Mouse (Mus musculus) adipose tissue, adult 10 weeks (tissue): ENCODE results near the gene Nsmf. TPM values are rescaled to one million over a fixed set of nuclear protein-coding genes. Genes with fewer than 3 reads are reported as not detected.

ENCODE experiments used
- polyA plus RNA-seq: library from polyadenylated mRNA; stranded (reverse); fragments of 350-450 nt; fragmentation: Illumina TruSeq; extraction: RNeasy Lipid Tissue Mini Kit (QIAGEN cat#74804); gene quantifications from one replicate; pipeline ENCODE4 v1.2.3, GENCODE M21; 2014; ENCODE audit warnings: low read depth, low replicate concordance

The Nsmf gene
- polyA plus RNA-seq, result 187 TPM

GRCm38 (mm10) chr2:25054221-25055067 is at the start of gene Nsmf:
TSS of gene Nsmf (plus strand) at chr2:25054355.

GRCm38 (mm10) chr2:25080076-25080475 is 25.9 kb downstream of the Nsmf start, which contains the start of gene Entpd8:
TSS of gene Entpd8 (plus strand) at chr2:25080304.

GRCm38 (mm10) chr2:25095109-25095850 is 41.1 kb downstream of the Nsmf start, which contains the start of gene Noxa1:
TSS of gene Noxa1 (minus strand) at chr2:25095149.

Other genes starting within 250 kb of the Nsmf start
- gene Ehmt1, start 134.7 kb upstream of the Nsmf start, polyA plus RNA-seq, result 37.2 TPM
- gene Arrdc1, start 119.1 kb upstream of the Nsmf start, polyA plus RNA-seq, result 60.6 TPM
- 16.2 TPM for gene Zmynd19, start 104.6 kb upstream of the Nsmf start, polyA plus RNA-seq
- gene Dph7, start 92.0 kb upstream of the Nsmf start, polyA plus RNA-seq, result 14.1 TPM
- 91.4 TPM for gene Mrpl41, start 79.3 kb upstream of the Nsmf start, polyA plus RNA-seq
- gene Pnpla7, start 78.3 kb upstream of the Nsmf start, polyA plus RNA-seq, result 24.9 TPM
- 3.4 TPM for gene Entpd8, start 25.9 kb downstream of the Nsmf start, polyA plus RNA-seq
- 0.26 TPM for gene Noxa1, start 40.8 kb downstream of the Nsmf start, polyA plus RNA-seq
- 6.2 TPM for gene Nrarp, start 126.4 kb downstream of the Nsmf start, polyA plus RNA-seq
- gene Tor4a, start 142.5 kb downstream of the Nsmf start, polyA plus RNA-seq, result 24.7 TPM
- 43.3 TPM for gene Nelfb, start 157.1 kb downstream of the Nsmf start, polyA plus RNA-seq
- gene Stpg3, start 160.3 kb downstream of the Nsmf start, polyA plus RNA-seq, result 1.8 TPM
- 6.7 TPM for gene Fam166a, start 164.4 kb downstream of the Nsmf start, polyA plus RNA-seq
- gene Tubb4b, start 170.3 kb downstream of the Nsmf start, polyA plus RNA-seq, result 224 TPM
- not detected for gene Slc34a3, start 180.0 kb downstream of the Nsmf start, polyA plus RNA-seq
- not detected for gene Rnf224, start 182.4 kb downstream of the Nsmf start, polyA plus RNA-seq
- gene Rnf208, start 187.9 kb downstream of the Nsmf start, polyA plus RNA-seq, result 6.8 TPM
- 0.38 TPM for gene Cysrt1, start 188.1 kb downstream of the Nsmf start, polyA plus RNA-seq
- 13.6 TPM for gene AL732309.1, start 192.5 kb downstream of the Nsmf start, polyA plus RNA-seq
- 27.6 TPM for gene Tmem203, start 201.1 kb downstream of the Nsmf start, polyA plus RNA-seq
- 11.7 TPM for gene Tprn, start 208.3 kb downstream of the Nsmf start, polyA plus RNA-seq
- gene Ssna1, start 218.1 kb downstream of the Nsmf start, polyA plus RNA-seq, result 57.4 TPM
- gene Anapc2, start 218.1 kb downstream of the Nsmf start, polyA plus RNA-seq, result 70.9 TPM
- 2.1 TPM for gene Tmem210, start 233.8 kb downstream of the Nsmf start, polyA plus RNA-seq
- 2.9 TPM for gene Lrrc26, start 235.6 kb downstream of the Nsmf start, polyA plus RNA-seq